Mouse (Mus musculus) midbrain, postnatal 0 days (tissue): Measurements from ENCODE around the gene Prkcsh. TPM values are rescaled to one million over a fixed set of nuclear protein-coding genes. Genes with fewer than 3 reads are reported as not detected.
A peak's percentile ranks its signal among the peaks of the same experiment; 100 is the strongest.

ENCODE experiments used
- ATAC-seq: fragments of 200-750 bp; cut with Nextera tagmentation; 2 replicates; pipeline ENCODE4 v1.8.0; 2017; ENCODE audit warnings: moderate number of reproducible peaks, mild to moderate bottlenecking, moderate TSS enrichment, moderate library complexity; ENCODE audit not compliant: low FRiP score
- DNase-seq: peaks from one replicate; pipeline ENCODE4 v3.0.0-alpha.2; 2015; ENCODE audit warnings: low spot score
- H3K27ac ChIP-seq: fragments of 300-500 bp; sonication (generic); 2 replicates; pipeline ENCODE4 v1.5.1; 2014; ENCODE audit warnings: low read depth, mild to moderate bottlenecking, low read length, mixed read lengths
- H3K27me3 ChIP-seq: fragments of 300-500 bp; sonication (generic); 2 replicates; pipeline ENCODE4 v1.6.1; 2014; ENCODE audit warnings: low read length, control low read depth, mixed read lengths; ENCODE audit not compliant: insufficient read depth
- H3K36me3 ChIP-seq: fragments of 300-500 bp; sonication (generic); 2 replicates; pipeline ENCODE4 v1.6.1; 2014; ENCODE audit warnings: low read length, control low read depth, mixed read lengths; ENCODE audit not compliant: insufficient read depth
- H3K4me1 ChIP-seq: fragments of 300-500 bp; sonication (generic); 2 replicates; pipeline ENCODE4 v1.6.1; 2014; ENCODE audit warnings: mild to moderate bottlenecking, control low read depth, antibody characterized with exemption, low read length, mixed read lengths; ENCODE audit not compliant: insufficient read depth
- H3K4me2 ChIP-seq: fragments of 300-500 bp; sonication (generic); 2 replicates; pipeline ENCODE4 v1.6.1; 2014; ENCODE audit warnings: low read depth, mild to moderate bottlenecking, low read length, mixed read lengths; ENCODE audit not compliant: poor library complexity, severe bottlenecking
- H3K4me3 ChIP-seq: fragments of 300-500 bp; sonication (generic); 2 replicates; pipeline ENCODE4 v1.5.1; 2014; ENCODE audit warnings: low read depth, mild to moderate bottlenecking, low read length, moderate library complexity
- H3K9ac ChIP-seq: fragments of 300-500 bp; sonication (generic); replicated peaks from 2 replicates; pipeline ENCODE4 v1.6.1; 2014; ENCODE audit warnings: mild to moderate bottlenecking, low read length, moderate library complexity, mixed read lengths; ENCODE audit not compliant: poor library complexity, severe bottlenecking
- H3K9me3 ChIP-seq: fragments of 300-500 bp; sonication (generic); 2 replicates; pipeline ENCODE4 v1.6.1; 2016; ENCODE audit warnings: low read length, control low read depth
- CTCF ChIP-seq: IDR thresholded peaks from 2 replicates; pipeline ENCODE4 v1.5.1; 2016; ENCODE audit warnings: antibody characterized with exemption, mild to moderate bottlenecking
- WGBS: fragments of 180-500 bp; shearing (Covaris S2); extraction: QIAGEN DNeasy Blood & Tissue Kit; methylation state at CpG from one replicate; pipeline ENCODE4 v1.1.7; 2014; 5-methylcytosine and 5-hydroxymethylcytosine counted together
- polyA plus RNA-seq: library from polyadenylated mRNA; unstranded; fragments of >200 nt; fragmentation: Nextera tagmentation; extraction: Ambion mirVana; gene quantifications from 2 replicates; pipeline ENCODE4 v1.2.1, GENCODE M21; 2015
- total RNA-seq: library from RNA; depleted of rRNA; stranded (reverse); fragments of >200 nt; gene quantifications from 2 replicates; pipeline ENCODE4 v1.2.3, GENCODE M21; 2014

The Prkcsh gene
- total and polyA plus RNA-seq, 2 experiments from 2014 or later, result 64.9 to 71.9 TPM

- Histone ChIP-seq H3K27ac (no peak overlapping the region), H3K4me1 (peaks cover 10% of the 10 kb centered on the region; the same call in 1 of the 2 replicates), H3K4me2 (peak overlapping the region; percentile 20), H3K9me3 (no peaks in the 10 kb centered on the region), H3K36me3 (no peaks in the 10 kb centered on the region), H3K9ac (no peak overlapping the region; the same call in 1 of the 2 replicates), H3K4me3 (no peak overlapping the region), H3K27me3 (no peaks in the 10 kb centered on the region)
- WGBS, result 58% methylated on average over 9 of the region's 9 CpGs
- no peak for TF ChIP-seq CTCF
- no peak for ATAC-seq
- no peak for DNase-seq
Observed at GRCm38 (mm10) chr9:22047329-22047728, 44.7 kb downstream of the Prkcsh start.

GRCm38 (mm10) chr9:22049315-22049714, 46.7 kb downstream of the Prkcsh start:
- peaks cover 10% of the 10 kb centered on the region; the same call in 1 of the 2 replicates for H3K4me1 ChIP-seq
- peak overlapping the region; percentile 71 for H3K4me2 ChIP-seq
- H3K27me3 ChIP-seq, result no peaks in the 10 kb centered on the region
- H3K4me3 ChIP-seq, result peak overlapping the region; percentile 91
- DNase-seq (peak; percentile 58), ATAC-seq (no peak)
- no peaks in the 10 kb centered on the region for H3K9me3 ChIP-seq
- H3K36me3 ChIP-seq, result no peaks in the 10 kb centered on the region
- TF ChIP-seq CTCF, result no peak
- H3K9ac ChIP-seq, result peak overlapping the region; percentile 97
- H3K27ac ChIP-seq, result no peak overlapping the region
- WGBS, result 40% methylated on average over 11 of the region's 11 CpGs

- peak; percentile 68 for DNase-seq
- peaks cover 10% of the 10 kb centered on the region; the same call in 1 of the 2 replicates for H3K4me1 ChIP-seq
- TF ChIP-seq CTCF, result no peak
- H3K9ac ChIP-seq, result peak overlapping the region; percentile 97
- no peaks in the 10 kb centered on the region for H3K9me3 ChIP-seq
- no peaks in the 10 kb centered on the region for H3K27me3 ChIP-seq
- peak overlapping the region; percentile 96 for H3K27ac ChIP-seq
- H3K36me3 ChIP-seq, result no peaks in the 10 kb centered on the region
- 4% methylated on average over 4 of the region's 4 CpGs for WGBS
- ATAC-seq, result no peak
- peak overlapping the region; percentile 91 for H3K4me3 ChIP-seq
- H3K4me2 ChIP-seq, result peak overlapping the region; percentile 71
Observed at GRCm38 (mm10) chr9:22049721-22050270, 47.2 kb downstream of the Prkcsh start.

GRCm38 (mm10) chr9:22050351-22050889, 47.8 kb downstream of the Prkcsh start:
- H3K36me3 ChIP-seq, result no peaks in the 10 kb centered on the region
- no peak for TF ChIP-seq CTCF
- DNase-seq (peak; percentile 59), ATAC-seq (peak; percentile 11; the same call in 1 of the 2 replicates)
- H3K4me1 ChIP-seq, result peaks cover 10% of the 10 kb centered on the region; the same call in 1 of the 2 replicates
- WGBS, result under 1% methylated on average over 35 of the region's 43 CpGs
- peak overlapping the region; percentile 91 for H3K4me3 ChIP-seq
- H3K9ac ChIP-seq, result peak overlapping the region; percentile 97
- peak overlapping the region; percentile 71 for H3K4me2 ChIP-seq
- no peaks in the 10 kb centered on the region for H3K9me3 ChIP-seq
- H3K27me3 ChIP-seq, result no peaks in the 10 kb centered on the region
- H3K27ac ChIP-seq, result peak overlapping the region; percentile 96

- no peak for TF ChIP-seq CTCF
- 1% methylated on average over 41 of the region's 67 CpGs for WGBS
Observed at GRCm38 (mm10) chr9:22051161-22051957, 48.8 kb downstream of the Prkcsh start.

GRCm38 (mm10) chr9:22051958-22052254, 49.3 kb downstream of the Prkcsh start, which contains the start of gene Elavl3:
Gene Elavl3, minus strand, starts transcription at chr9:22052023.
- H3K4me1 ChIP-seq, result peaks cover 10% of the 10 kb centered on the region; the same call in 1 of the 2 replicates
- no peaks in the 10 kb centered on the region for H3K9me3 ChIP-seq
- peak within 1 kb of the TSS; percentile 96 for H3K27ac ChIP-seq
- H3K4me3 ChIP-seq, result peak within 1 kb of the TSS; percentile 91
- no peaks in the 10 kb centered on the region for H3K27me3 ChIP-seq
- H3K9ac ChIP-seq, result peak within 1 kb of the TSS; percentile 97
- peak; percentile 91 for DNase-seq
- WGBS, result 1% methylated on average over 19 of the region's 28 CpGs
- peak; percentile 70 for ATAC-seq
- H3K4me2 ChIP-seq, result peak within 1 kb of the TSS; percentile 71
- TF ChIP-seq CTCF, result peak; percentile 48
- H3K36me3 ChIP-seq, result 0 out of 2 replicates have a peak, but pooled peaks cover 1% of the 10 kb centered on the region

More at GRCm38 (mm10) chr9:22051161-22051957, 48.8 kb downstream of the Prkcsh start:
- ATAC-seq (peak; percentile 45), DNase-seq (peak; percentile 35)
- H3K4me1 ChIP-seq, result peaks cover 10% of the 10 kb centered on the region; the same call in 1 of the 2 replicates
- H3K36me3 ChIP-seq, result no peaks in the 10 kb centered on the region
- no peaks in the 10 kb centered on the region for H3K27me3 ChIP-seq
- H3K9ac ChIP-seq, result peak overlapping the region; percentile 97
- no peaks in the 10 kb centered on the region for H3K9me3 ChIP-seq
- H3K27ac ChIP-seq, result peak overlapping the region; percentile 96
- H3K4me2 ChIP-seq, result peak overlapping the region; percentile 71
- H3K4me3 ChIP-seq, result peak overlapping the region; percentile 91
